Mouse (Mus musculus): ENCODE results near the gene Sema3b.

DNA sequence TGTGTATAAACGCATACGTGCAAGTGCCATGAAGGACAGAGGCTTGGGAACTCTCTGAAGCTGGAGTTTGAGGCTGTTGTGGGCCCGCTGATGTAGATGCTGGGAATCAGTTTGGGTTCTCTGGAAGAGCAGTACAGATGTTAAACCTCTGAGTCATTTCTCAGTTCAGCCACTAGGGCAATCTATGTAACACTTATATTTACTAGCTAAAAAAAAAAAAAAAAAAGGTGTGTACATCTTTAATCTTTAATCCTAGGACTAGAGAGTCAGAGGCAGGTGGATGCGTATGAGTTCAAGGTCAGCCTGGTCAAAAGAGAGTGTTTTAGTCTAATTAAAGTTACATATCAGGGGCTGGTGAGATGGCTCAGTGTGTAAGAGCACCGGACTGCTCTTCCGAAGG is 37.9 kb upstream of the Sema3b start:
- no peak for TF ChIP-seq GATA1 (IDR thresholded peaks at IDR 0.05; ENCODE audit: low read length)
- no peak for TF ChIP-seq TAL1 (IDR thresholded peaks at IDR 0.05; ENCODE audit: low read length)

All from erythroblast, embryonic 14.5 days (primary cell).